Mouse (Mus musculus) fat pad, adult 2 months (tissue): ENCODE results near the gene Lrrc3c.
"Not testable (repeated sequence)": the region's sequence is repeated elsewhere in the genome, so short reads cannot be mapped to it uniquely, and the experiment has no call there.

Experiments
- DNase-seq: peaks from one replicate; pipeline ENCODE4 v3.0.0-alpha.2; 2011; ENCODE audit warnings: low read depth, low spot score; ENCODE audit errors: extremely low read depth

Gene Lrrc3c

GRCm38 (mm10) chr11:98625611-98626410 is 27.7 kb downstream of the Lrrc3c start, which contains the start of the genes Gm12355 and Gsdma3:
Gm12355 (minus strand) TSS chr11:98625661.
Gsdma3 (plus strand) TSS chr11:98626360.
- DNase-seq = no peak

DNA sequence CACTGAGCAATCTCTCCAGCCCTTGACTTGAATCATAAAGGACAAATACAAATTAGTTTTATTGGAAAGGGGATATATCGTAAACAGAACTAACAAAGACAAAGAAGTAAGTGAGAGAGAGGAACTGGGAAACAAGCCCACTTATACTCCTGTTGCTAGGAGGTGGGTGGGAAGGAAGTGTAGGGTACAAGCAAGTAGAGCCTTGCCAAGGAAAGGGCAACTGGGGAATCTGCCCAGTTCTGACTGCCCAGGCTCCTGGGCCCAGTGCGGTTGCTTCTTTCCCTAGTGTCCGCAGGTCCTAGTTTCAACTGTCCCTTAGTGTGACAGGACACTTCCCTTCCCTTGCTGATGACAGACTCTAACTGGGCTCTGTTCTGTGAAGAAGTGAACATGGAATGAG is 30.6 kb downstream of the Lrrc3c start:
- DNase-seq = no peak

DNA sequence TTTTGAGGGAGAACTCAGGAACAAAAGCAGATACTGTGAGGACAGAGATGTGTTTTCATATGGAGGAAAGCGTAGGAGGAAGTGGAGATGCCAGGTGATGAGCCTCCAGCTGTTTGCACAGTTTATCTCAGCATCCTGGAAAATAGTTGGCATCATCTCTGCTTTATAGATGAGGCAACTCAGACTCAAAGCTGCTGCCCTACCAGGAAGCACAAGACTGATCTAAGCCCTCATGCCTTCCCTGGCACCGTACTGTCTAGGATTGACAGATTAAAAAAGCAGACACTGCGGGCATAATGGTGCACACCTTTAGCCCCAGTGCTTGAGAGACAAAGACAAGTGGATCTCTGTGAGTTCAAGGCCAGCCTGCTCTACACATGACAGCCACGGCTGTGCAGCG is 32.6 kb downstream of the Lrrc3c start:
- peak; percentile 68 for DNase-seq

GRCm38 (mm10) chr11:98635312-98635970 is 37.4 kb downstream of the Lrrc3c start:
- not testable (repeated sequence) for DNase-seq

GRCm38 (mm10) chr11:98637501-98637900 is 39.4 kb downstream of the Lrrc3c start:
- no peak for DNase-seq

DNA sequence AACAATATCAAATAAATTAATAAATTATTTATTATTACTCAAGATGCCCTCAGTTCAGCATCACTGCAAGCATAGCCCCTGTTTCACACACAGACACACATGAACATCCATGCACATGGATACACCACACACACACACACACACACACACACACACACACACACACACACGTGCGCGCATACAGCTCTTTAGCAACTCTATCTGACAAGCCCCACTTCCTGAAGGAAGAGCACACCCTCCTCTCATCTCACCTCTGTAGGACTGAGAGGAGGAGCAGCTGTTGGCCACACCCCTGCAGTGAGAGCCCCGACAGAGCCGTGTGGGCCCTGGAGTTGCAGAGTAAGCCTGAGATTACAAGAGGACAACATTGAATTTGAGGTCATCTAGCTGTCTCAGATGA is 42.0 kb downstream of the Lrrc3c start:
- DNase-seq = no peak

DNA sequence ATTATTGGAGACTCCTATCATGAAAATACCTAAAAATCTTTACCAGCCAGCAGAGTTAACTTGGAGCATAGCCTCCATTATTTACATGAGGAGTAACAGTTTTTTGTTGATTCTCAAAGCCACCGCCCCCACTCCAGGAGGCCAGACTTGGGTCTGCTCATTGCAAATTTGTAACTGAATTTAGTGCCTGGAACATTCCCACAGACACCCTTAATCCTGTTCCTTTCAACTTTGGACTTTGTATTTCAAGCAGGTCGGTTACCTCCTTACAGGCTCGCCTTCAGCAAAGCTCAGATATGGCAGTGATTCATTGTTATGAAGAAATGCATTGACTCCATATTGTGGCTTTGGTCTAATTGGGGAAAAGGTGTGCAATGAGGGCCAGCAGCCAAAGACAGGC is 46.7 kb downstream of the Lrrc3c start:
- no peak for DNase-seq

- DNase-seq = no peak
These were observed 47.9 kb downstream of the Lrrc3c start for GRCm38 (mm10) chr11:98645946-98646345.

- no peak for DNase-seq
These were observed 48.4 kb downstream of the Lrrc3c start, which contains the start of gene Gsdma2 for GRCm38 (mm10) chr11:98646459-98646858. Gsdma2 (plus strand) TSS chr11:98646759.
